Mouse (Mus musculus) heart, embryonic 12.5 days (tissue): ENCODE data around the gene Stap2. TPM values are rescaled to one million over a fixed set of nuclear protein-coding genes. Genes with fewer than 3 reads are reported as not detected.

Experiments
- ATAC-seq: fragments of 200-750 bp; cut with Nextera tagmentation; 2 replicates; pipeline ENCODE4 v1.8.0; 2017; ENCODE audit warnings: moderate TSS enrichment, moderate library complexity; ENCODE audit not compliant: insufficient number of reproducible peaks, low FRiP score
- H3K27ac ChIP-seq: fragments of 300-500 bp; sonication (generic); 2 replicates; pipeline ENCODE4 v1.5.1; 2016; ENCODE audit warnings: mild to moderate bottlenecking, moderate library complexity; ENCODE audit not compliant: poor library complexity, severe bottlenecking
- H3K27me3 ChIP-seq: fragments of 300-500 bp; sonication (generic); replicated peaks from 2 replicates; pipeline ENCODE4 v1.6.1; 2016; ENCODE audit warnings: mild to moderate bottlenecking, moderate library complexity
- H3K36me3 ChIP-seq: fragments of 300-500 bp; sonication (generic); 2 replicates; pipeline ENCODE4 v1.6.1; 2016; ENCODE audit warnings: mild to moderate bottlenecking, moderate library complexity
- H3K4me1 ChIP-seq: fragments of 300-500 bp; sonication (generic); replicated peaks from 2 replicates; pipeline ENCODE4 v1.6.1; 2016; ENCODE audit warnings: mild to moderate bottlenecking
- H3K4me2 ChIP-seq: fragments of 300-500 bp; sonication (generic); 2 replicates; pipeline ENCODE4 v1.6.1; 2016; ENCODE audit warnings: mild to moderate bottlenecking, moderate library complexity
- H3K4me3 ChIP-seq: fragments of 300-500 bp; sonication (generic); 2 replicates; pipeline ENCODE4 v1.5.1; 2016; ENCODE audit warnings: mild to moderate bottlenecking
- H3K9ac ChIP-seq: fragments of 300-500 bp; sonication (generic); 2 replicates; pipeline ENCODE4 v1.6.1; 2016; ENCODE audit warnings: mild to moderate bottlenecking, moderate library complexity
- H3K9me3 ChIP-seq: fragments of 300-500 bp; sonication (generic); replicated peaks from 2 replicates; pipeline ENCODE4 v1.6.1; 2016; ENCODE audit warnings: mild to moderate bottlenecking, moderate library complexity
- WGBS: fragments of 180-500 bp; shearing (Covaris S2); methylation state at CpG from one replicate; pipeline ENCODE4 v1.1.7; 2016; 5-methylcytosine and 5-hydroxymethylcytosine counted together
- polyA plus RNA-seq: library from polyadenylated mRNA; unstranded; fragments of >200 nt; fragmentation: Nextera tagmentation; extraction: Ambion mirVana; gene quantifications from 2 replicates; pipeline ENCODE4 v1.2.1, GENCODE M21; 2016

Gene Stap2
- polyA plus RNA-seq, 1 experiment from 2014 or later = 10.2 TPM

GRCm38 (mm10) chr17:55957726-55958583 is 47.4 kb downstream of the Stap2 start:
- Histone ChIP-seq H3K9me3 (no peaks in the 10 kb centered on the region), H3K9ac (peak overlapping the region; percentile 72), H3K4me2 (peak overlapping the region; percentile 75), H3K4me1 (peaks cover 20% of the 10 kb centered on the region), H3K36me3 (peaks cover 17% of the 10 kb centered on the region), H3K27ac (peak overlapping the region; percentile 93; the same call in 1 of the 2 replicates), H3K4me3 (peak overlapping the region; percentile 63), H3K27me3 (peaks cover 30% of the 10 kb centered on the region)
- ATAC-seq = no peak
- 79% methylated on average over 13 of the region's 13 CpGs for WGBS

- no peak overlapping the region for H3K4me3 ChIP-seq
- H3K27ac ChIP-seq = no peak overlapping the region
- 15% methylated on average over 9 of the region's 9 CpGs for WGBS
- peaks cover 20% of the 10 kb centered on the region for H3K4me1 ChIP-seq
- no peak overlapping the region for H3K4me2 ChIP-seq
- H3K27me3 ChIP-seq = peaks cover 36% of the 10 kb centered on the region
- peaks cover 14% of the 10 kb centered on the region for H3K36me3 ChIP-seq
- H3K9ac ChIP-seq = no peak overlapping the region
- ATAC-seq = no peak
- no peaks in the 10 kb centered on the region for H3K9me3 ChIP-seq
Measured at GRCm38 (mm10) chr17:55957168-55957567, 48.2 kb downstream of the Stap2 start.

GRCm38 (mm10) chr17:55956591-55956990 is 48.8 kb downstream of the Stap2 start:
- Histone ChIP-seq H3K27ac (no peak overlapping the region), H3K36me3 (peaks cover 9% of the 10 kb centered on the region), H3K4me2 (peak overlapping the region; percentile 86), H3K4me3 (peak overlapping the region; percentile 51), H3K9ac (no peak overlapping the region), H3K27me3 (peaks cover 36% of the 10 kb centered on the region), H3K4me1 (peaks cover 20% of the 10 kb centered on the region), H3K9me3 (no peaks in the 10 kb centered on the region)
- no peak for ATAC-seq
- WGBS = 37% methylated on average over 6 of the region's 6 CpGs

- ATAC-seq = no peak
- peaks cover 41% of the 10 kb centered on the region for H3K27me3 ChIP-seq
- H3K36me3 ChIP-seq = peaks cover 4% of the 10 kb centered on the region
- under 1% methylated on average over 26 of the region's 26 CpGs for WGBS
- H3K4me3 ChIP-seq = peak overlapping the region; percentile 51
- no peak overlapping the region for H3K27ac ChIP-seq
- H3K9ac ChIP-seq = peak overlapping the region; percentile 62
- peak overlapping the region; percentile 86 for H3K4me2 ChIP-seq
- H3K4me1 ChIP-seq = peaks cover 20% of the 10 kb centered on the region
- H3K9me3 ChIP-seq = no peaks in the 10 kb centered on the region
Measured at GRCm38 (mm10) chr17:55956129-55956528, 49.3 kb downstream of the Stap2 start.

GRCm38 (mm10) chr17:55954229-55954628 is 51.2 kb downstream of the Stap2 start:
- Histone ChIP-seq H3K27me3 (peaks cover 42% of the 10 kb centered on the region), H3K36me3 (no peaks in the 10 kb centered on the region), H3K9me3 (no peaks in the 10 kb centered on the region), H3K4me2 (no peak overlapping the region), H3K4me3 (no peak overlapping the region), H3K9ac (no peak overlapping the region), H3K27ac (no peak overlapping the region), H3K4me1 (peaks cover 12% of the 10 kb centered on the region)
- ATAC-seq = no peak
- WGBS = 30% methylated on average over 16 of the region's 16 CpGs

GRCm38 (mm10) chr17:55953751-55954150 is 51.6 kb downstream of the Stap2 start:
- H3K9me3 ChIP-seq = no peaks in the 10 kb centered on the region
- H3K9ac ChIP-seq = no peak overlapping the region
- ATAC-seq = no peak
- no peaks in the 10 kb centered on the region for H3K36me3 ChIP-seq
- H3K27ac ChIP-seq = no peak overlapping the region
- no peak overlapping the region for H3K4me3 ChIP-seq
- H3K4me1 ChIP-seq = peaks cover 12% of the 10 kb centered on the region
- no peak overlapping the region for H3K4me2 ChIP-seq
- WGBS = 67% methylated on average over 6 of the region's 6 CpGs
- peaks cover 42% of the 10 kb centered on the region for H3K27me3 ChIP-seq

GRCm38 (mm10) chr17:55952447-55953027 is 52.8 kb downstream of the Stap2 start, which contains the start of gene Ebi3:
Gene Ebi3, plus strand, starts transcription at chr17:55952640.
- Histone ChIP-seq H3K36me3 (no peaks in the 10 kb centered on the region), H3K27me3 (peaks cover 42% of the 10 kb centered on the region), H3K9ac (no peak within 1 kb of the TSS), H3K27ac (no peak within 1 kb of the TSS), H3K9me3 (no peaks in the 10 kb centered on the region), H3K4me1 (peaks cover 8% of the 10 kb centered on the region), H3K4me3 (no peak within 1 kb of the TSS), H3K4me2 (no peak within 1 kb of the TSS)
- 63% methylated on average over 6 of the region's 6 CpGs for WGBS
- ATAC-seq = no peak

GRCm38 (mm10) chr17:55952041-55952440 is 53.3 kb downstream of the Stap2 start:
- no peak overlapping the region for H3K4me3 ChIP-seq
- H3K27ac ChIP-seq = no peak overlapping the region
- no peak overlapping the region for H3K4me2 ChIP-seq
- ATAC-seq = no peak
- H3K36me3 ChIP-seq = no peaks in the 10 kb centered on the region
- peaks cover 42% of the 10 kb centered on the region for H3K27me3 ChIP-seq
- peaks cover 4% of the 10 kb centered on the region for H3K4me1 ChIP-seq
- no peaks in the 10 kb centered on the region for H3K9me3 ChIP-seq
- H3K9ac ChIP-seq = no peak overlapping the region

- H3K4me2 ChIP-seq = no peak overlapping the region
- no peaks in the 10 kb centered on the region for H3K9me3 ChIP-seq
- H3K36me3 ChIP-seq = no peaks in the 10 kb centered on the region
- 66% methylated on average over 9 of the region's 9 CpGs for WGBS
- no peak overlapping the region for H3K27ac ChIP-seq
- no peak overlapping the region for H3K4me3 ChIP-seq
- no peak for ATAC-seq
- peaks cover 34% of the 10 kb centered on the region for H3K27me3 ChIP-seq
- H3K9ac ChIP-seq = no peak overlapping the region
- no peaks in the 10 kb centered on the region for H3K4me1 ChIP-seq
Measured at GRCm38 (mm10) chr17:55950601-55951000, 54.8 kb downstream of the Stap2 start.

- no peaks in the 10 kb centered on the region for H3K4me1 ChIP-seq
- no peaks in the 10 kb centered on the region for H3K9me3 ChIP-seq
- no peak within 1 kb of the TSS for H3K27ac ChIP-seq
- H3K27me3 ChIP-seq = peaks cover 22% of the 10 kb centered on the region
- ATAC-seq = no peak
- H3K4me2 ChIP-seq = no peak within 1 kb of the TSS
- H3K9ac ChIP-seq = no peak within 1 kb of the TSS
- 86% methylated on average over 2 of the region's 2 CpGs for WGBS
- no peaks in the 10 kb centered on the region for H3K36me3 ChIP-seq
- H3K4me3 ChIP-seq = no peak within 1 kb of the TSS
Measured at GRCm38 (mm10) chr17:55949400-55949799, 56.0 kb downstream of the Stap2 start, which contains the start of gene Zfp119b. Gene Zfp119b, minus strand, starts transcription at chr17:55949500.

- Histone ChIP-seq H3K9ac (no peak overlapping the region), H3K27ac (no peak overlapping the region), H3K27me3 (peaks cover 15% of the 10 kb centered on the region), H3K4me1 (no peaks in the 10 kb centered on the region), H3K9me3 (no peaks in the 10 kb centered on the region), H3K36me3 (no peaks in the 10 kb centered on the region), H3K4me2 (no peak overlapping the region), H3K4me3 (no peak overlapping the region)
- 82% methylated on average over 4 of the region's 4 CpGs for WGBS
- ATAC-seq = no peak
Measured at GRCm38 (mm10) chr17:55948647-55949046, 56.7 kb downstream of the Stap2 start.
